In genomic region chr4:43578376-43579204, GRCm38 (mm10) we compare ENCODE assay signal across 8 mouse cellular contexts. TPM values are rescaled to one million over a fixed set of nuclear protein-coding genes. Genes with fewer than 3 reads are reported as not detected.
A peak's percentile ranks its signal among the peaks of the same experiment; 100 is the strongest.
DNase-seq lines count a peak whose midpoint lies in the region; ATAC-seq and TF ChIP-seq lines count a peak whose summit lies in the region.

Rgp1 (plus strand) TSS chr4:43578715.
Gba2 (minus strand) TSS chr4:43578873.

- DNase-seq in CD4-positive helper T cell, adult 2 months (ENCODE audit: low read depth, low spot score) = peak; percentile 87
- DNase-seq in brain, embryonic 14.5 days (ENCODE audit: low read depth) = peak; percentile 91
- DNase-seq in liver = peak; percentile 96
- DNase-seq in monocyte, adult 2 months (ENCODE audit: low read depth in 1 of 2, low spot score in 2 of 2) = peak; percentile 53 to 74
- peak; percentile 83 for DNase-seq in spleen, postnatal 14 days (ENCODE audit: low spot score in 2 of 2)

- peak; percentile 92 for ATAC-seq in erythroblast, adult 5-6 weeks (replicated peaks; ENCODE audit: low FRiP score, poor library complexity, severe bottlenecking)
- ATAC-seq in heart, embryonic 11.5 days (replicated peaks; ENCODE audit: insufficient number of reproducible peaks, low FRiP score, low TSS enrichment) = peak; percentile 92
- peak; percentile 97 for ATAC-seq in kidney, embryonic 16.5 days (ENCODE audit: low FRiP score, low TSS enrichment)

- H3K9ac ChIP-seq in heart, embryonic 11.5 days (ENCODE audit: low read depth, low read length) = peak within 1 kb of the TSS; percentile 80
- H3K9ac ChIP-seq in kidney, embryonic 16.5 days (replicated peaks; ENCODE audit: low read length) = peak within 1 kb of the TSS; percentile 86

- TF ChIP-seq POLR2A in brain, embryonic 14.5 days (IDR thresholded peaks at IDR 0.05; ENCODE audit: borderline replicate concordance, extremely low read depth, insufficient read depth, insufficient read length, poor library complexity, severe bottlenecking) = peak; percentile 52; the same call in 1 of the 2 replicates

- H3K4me2 ChIP-seq in heart, embryonic 11.5 days = peak within 1 kb of the TSS; percentile 93
- H3K4me2 ChIP-seq in kidney, embryonic 16.5 days (replicated peaks; ENCODE audit: low read depth, low read length) = peak within 1 kb of the TSS; percentile 95

- H3K27me3 ChIP-seq in heart, embryonic 11.5 days (ENCODE audit: control insufficient read depth, insufficient read depth, low read length) = no peaks in the 10 kb centered on the region
- H3K27me3 ChIP-seq in kidney, embryonic 16.5 days (ENCODE audit: insufficient read depth, low read length) = no peaks in the 10 kb centered on the region

- H3K9me3 ChIP-seq in heart, embryonic 11.5 days (replicated peaks; ENCODE audit: control insufficient read depth, low read length) = no peaks in the 10 kb centered on the region
- no peaks in the 10 kb centered on the region for H3K9me3 ChIP-seq in kidney, embryonic 16.5 days (ENCODE audit: low read length)

- H3K4me3 ChIP-seq in heart, embryonic 11.5 days (ENCODE audit: low read depth, low read length) = peak within 1 kb of the TSS; percentile 75
- H3K4me3 ChIP-seq in kidney, embryonic 16.5 days (ENCODE audit: low read length) = peak within 1 kb of the TSS; percentile 92

- WGBS in heart, embryonic 11.5 days (ENCODE audit: insufficient replicate concordance) = under 1% methylated on average over 76 of the region's 76 CpGs
- under 1% methylated on average over 66 of the region's 76 CpGs for WGBS in kidney, embryonic 16.5 days

- H3K36me3 ChIP-seq in heart, embryonic 11.5 days (ENCODE audit: control insufficient read depth, insufficient read depth, low read length) = peaks cover 14% of the 10 kb centered on the region
- H3K36me3 ChIP-seq in kidney, embryonic 16.5 days (ENCODE audit: insufficient read depth, low read length) = peaks cover 34% of the 10 kb centered on the region

- peaks cover 19% of the 10 kb centered on the region for H3K4me1 ChIP-seq in heart, embryonic 11.5 days (ENCODE audit: control insufficient read depth, insufficient read depth, low read length)
- peaks cover 34% of the 10 kb centered on the region for H3K4me1 ChIP-seq in kidney, embryonic 16.5 days (ENCODE audit: insufficient read depth, low read length)

- TF ChIP-seq CTCF in brain, embryonic 14.5 days (IDR thresholded peaks at IDR 0.05; ENCODE audit: borderline replicate concordance, extremely low read depth, insufficient read depth, insufficient read length) = peak; percentile 5; the same call in 1 of the 2 replicates

- peak within 1 kb of the TSS; percentile 80 for H3K27ac ChIP-seq in heart, embryonic 11.5 days (ENCODE audit: low read depth, low read length)
- H3K27ac ChIP-seq in kidney, embryonic 16.5 days (ENCODE audit: low read length) = peak within 1 kb of the TSS; percentile 93

RNA-seq across cellular contexts. Expression of gene Rgp1, which starts in this region (rescaled TPM):
- 56.0 and 61.7 TPM in 2 replicates for polyA plus RNA-seq in brain, embryonic 14.5 days (2012; rRNA removed)
- 8.6 and 10.6 TPM in 2 replicates for total RNA-seq in erythroblast, adult 5-6 weeks (2015; ENCODE audit: low replicate concordance)
- 5.7 and 8.9 TPM in 2 replicates for total RNA-seq in erythroblast, adult 5-6 weeks (2017; ENCODE audit: low replicate concordance)
- 20.1 and 32.5 TPM in 2 replicates for polyA plus RNA-seq in heart, embryonic 11.5 days (2014; fragmentation: Nextera tagmentation; extraction: Ambion mirVana)
- 32.3 and 33.0 TPM in 2 replicates for polyA plus RNA-seq in kidney, embryonic 16.5 days (2015; fragmentation: Nextera tagmentation; extraction: Ambion mirVana)

RNA-seq across cellular contexts. Expression of gene Gba2, which starts in this region (rescaled TPM):
- polyA plus RNA-seq in brain, embryonic 14.5 days (2012; rRNA removed) = 91.6 and 110 TPM in 2 replicates
- total RNA-seq in erythroblast, adult 5-6 weeks (2015; ENCODE audit: low replicate concordance) = 4.2 and 7.3 TPM in 2 replicates
- total RNA-seq in erythroblast, adult 5-6 weeks (2017; ENCODE audit: low replicate concordance) = 7.4 and 12.0 TPM in 2 replicates
- polyA plus RNA-seq in heart, embryonic 11.5 days (2014; fragmentation: Nextera tagmentation; extraction: Ambion mirVana) = 14.3 and 18.4 TPM in 2 replicates
- polyA plus RNA-seq in kidney, embryonic 16.5 days (2015; fragmentation: Nextera tagmentation; extraction: Ambion mirVana) = 25.8 and 26.3 TPM in 2 replicates

Comparison
In these comparisons a context has a peak if more than half of its experiments do, and no peak if none do; other contexts are left out.
1. Peak in every context shown above with its lines: DNase-seq, ATAC-seq, H3K4me3 ChIP-seq and H3K27ac ChIP-seq.